Mouse (Mus musculus): ENCODE measurements around the gene Cst7. TPM values are rescaled to one million over a fixed set of nuclear protein-coding genes. Genes with fewer than 3 reads are reported as not detected.
A peak's percentile ranks its signal among the peaks of the same experiment; 100 is the strongest.

Gene Cst7
- polyA plus RNA-seq, 1 experiment, result 0.04 TPM

- Histone ChIP-seq H3K4me1 (ENCODE audit: control insufficient read depth) (no peaks in the 10 kb centered on the region), H3K9me3 (ENCODE audit: control insufficient read depth, low read length) (no peaks in the 10 kb centered on the region), H3K4me3 (replicated peaks) (no peak overlapping the region), H3K36me3 (ENCODE audit: control insufficient read depth) (peaks cover 79% of the 10 kb centered on the region), H3K27me3 (ENCODE audit: control insufficient read depth) (no peaks in the 10 kb centered on the region)
- TF ChIP-seq GATA1 (IDR thresholded peaks at IDR 0.05; ENCODE audit: low read length) (no peak), TAL1 (IDR thresholded peaks at IDR 0.05; ENCODE audit: low read length) (no peak)
Measured at GRCm38 (mm10) chr2:150589076-150589475, 18.9 kb downstream of the Cst7 start.

- H3K36me3 ChIP-seq (ENCODE audit: control insufficient read depth), result peaks cover 65% of the 10 kb centered on the region
- no peaks in the 10 kb centered on the region for H3K9me3 ChIP-seq (ENCODE audit: control insufficient read depth, low read length)
- no peaks in the 10 kb centered on the region for H3K4me1 ChIP-seq (ENCODE audit: control insufficient read depth)
- no peak overlapping the region for H3K4me3 ChIP-seq (replicated peaks)
- no peaks in the 10 kb centered on the region for H3K27me3 ChIP-seq (ENCODE audit: control insufficient read depth)
- TF ChIP-seq GATA1 (IDR thresholded peaks at IDR 0.05; ENCODE audit: low read length), result no peak
- TF ChIP-seq TAL1 (IDR thresholded peaks at IDR 0.05; ENCODE audit: low read length), result no peak
Measured at GRCm38 (mm10) chr2:150595411-150596190, 25.4 kb downstream of the Cst7 start.

- Histone ChIP-seq H3K4me1 (ENCODE audit: control insufficient read depth) (no peaks in the 10 kb centered on the region), H3K36me3 (ENCODE audit: control insufficient read depth) (peaks cover 44% of the 10 kb centered on the region)
- TF ChIP-seq GATA1 (IDR thresholded peaks at IDR 0.05; ENCODE audit: low read length) (no peak), TAL1 (IDR thresholded peaks at IDR 0.05; ENCODE audit: low read length) (no peak)
Measured at GRCm38 (mm10) chr2:150600263-150600662, 30.0 kb downstream of the Cst7 start.

GRCm38 (mm10) chr2:150602166-150602565 lies 32.0 kb downstream of the Cst7 start:
- Histone ChIP-seq H3K27me3 (ENCODE audit: control insufficient read depth) (no peaks in the 10 kb centered on the region), H3K36me3 (ENCODE audit: control insufficient read depth) (peaks cover 33% of the 10 kb centered on the region), H3K9me3 (ENCODE audit: control insufficient read depth, low read length) (no peaks in the 10 kb centered on the region), H3K4me3 (replicated peaks) (no peak overlapping the region), H3K4me1 (ENCODE audit: control insufficient read depth) (peaks cover 4% of the 10 kb centered on the region)
- TF ChIP-seq TAL1 (IDR thresholded peaks at IDR 0.05; ENCODE audit: low read length), result no peak

More at GRCm38 (mm10) chr2:150600263-150600662, 30.0 kb downstream of the Cst7 start:
- Histone ChIP-seq H3K9me3 (ENCODE audit: control insufficient read depth, low read length) (no peaks in the 10 kb centered on the region), H3K4me3 (replicated peaks) (no peak overlapping the region), H3K27me3 (ENCODE audit: control insufficient read depth) (no peaks in the 10 kb centered on the region)

- TF ChIP-seq GATA1 (IDR thresholded peaks at IDR 0.05; ENCODE audit: low read length), result no peak
- no peak for TF ChIP-seq TAL1 (IDR thresholded peaks at IDR 0.05; ENCODE audit: low read length)
Measured at GRCm38 (mm10) chr2:150604802-150605201, 34.6 kb downstream of the Cst7 start.

GRCm38 (mm10) chr2:150607086-150607485 lies 36.9 kb downstream of the Cst7 start:
- Histone ChIP-seq H3K9me3 (ENCODE audit: control insufficient read depth, low read length) (no peaks in the 10 kb centered on the region), H3K36me3 (ENCODE audit: control insufficient read depth) (peaks cover 16% of the 10 kb centered on the region), H3K4me3 (replicated peaks) (peak overlapping the region; percentile 82), H3K27me3 (ENCODE audit: control insufficient read depth) (no peaks in the 10 kb centered on the region), H3K4me1 (ENCODE audit: control insufficient read depth) (peaks cover 38% of the 10 kb centered on the region)
- no peak for TF ChIP-seq GATA1 (IDR thresholded peaks at IDR 0.05; ENCODE audit: low read length)
- TF ChIP-seq TAL1 (IDR thresholded peaks at IDR 0.05; ENCODE audit: low read length), result no peak

More at GRCm38 (mm10) chr2:150604802-150605201, 34.6 kb downstream of the Cst7 start:
- Histone ChIP-seq H3K4me3 (replicated peaks) (no peak overlapping the region), H3K9me3 (ENCODE audit: control insufficient read depth, low read length) (no peaks in the 10 kb centered on the region), H3K36me3 (ENCODE audit: control insufficient read depth) (peaks cover 22% of the 10 kb centered on the region), H3K4me1 (ENCODE audit: control insufficient read depth) (peaks cover 30% of the 10 kb centered on the region), H3K27me3 (ENCODE audit: control insufficient read depth) (no peaks in the 10 kb centered on the region)

- peak within 1 kb of the TSS; percentile 82 for H3K4me3 ChIP-seq (replicated peaks)
- no peaks in the 10 kb centered on the region for H3K27me3 ChIP-seq (ENCODE audit: control insufficient read depth)
- peaks cover 15% of the 10 kb centered on the region for H3K36me3 ChIP-seq (ENCODE audit: control insufficient read depth)
- no peak for TF ChIP-seq GATA1 (IDR thresholded peaks at IDR 0.05; ENCODE audit: low read length)
- TF ChIP-seq TAL1 (IDR thresholded peaks at IDR 0.05; ENCODE audit: low read length), result no peak
- H3K9me3 ChIP-seq (ENCODE audit: control insufficient read depth, low read length), result no peaks in the 10 kb centered on the region
- peaks cover 38% of the 10 kb centered on the region for H3K4me1 ChIP-seq (ENCODE audit: control insufficient read depth)
Measured at GRCm38 (mm10) chr2:150608087-150608799, 38.0 kb downstream of the Cst7 start, which contains the start of gene Apmap. Gene Apmap (minus strand): TSS chr2:150608567.

GRCm38 (mm10) chr2:150608872-150609560 lies 38.8 kb downstream of the Cst7 start:
- Histone ChIP-seq H3K9me3 (ENCODE audit: control insufficient read depth, low read length) (no peaks in the 10 kb centered on the region), H3K36me3 (ENCODE audit: control insufficient read depth) (peaks cover 10% of the 10 kb centered on the region), H3K4me1 (ENCODE audit: control insufficient read depth) (peaks cover 38% of the 10 kb centered on the region), H3K4me3 (replicated peaks) (peak overlapping the region; percentile 82), H3K27me3 (ENCODE audit: control insufficient read depth) (no peaks in the 10 kb centered on the region)
- TF ChIP-seq TAL1 (IDR thresholded peaks at IDR 0.05; ENCODE audit: low read length) (no peak), GATA1 (IDR thresholded peaks at IDR 0.05; ENCODE audit: low read length) (no peak)

- TF ChIP-seq GATA1 (IDR thresholded peaks at IDR 0.05; ENCODE audit: low read length) (no peak), TAL1 (IDR thresholded peaks at IDR 0.05; ENCODE audit: low read length) (no peak)
- Histone ChIP-seq H3K4me3 (replicated peaks) (no peak overlapping the region), H3K27me3 (ENCODE audit: control insufficient read depth) (no peaks in the 10 kb centered on the region), H3K36me3 (ENCODE audit: control insufficient read depth) (peaks cover 2% of the 10 kb centered on the region; the same call in 1 of the 2 replicates), H3K4me1 (ENCODE audit: control insufficient read depth) (peaks cover 38% of the 10 kb centered on the region), H3K9me3 (ENCODE audit: control insufficient read depth, low read length) (no peaks in the 10 kb centered on the region)
Measured at GRCm38 (mm10) chr2:150610097-150610496, 39.9 kb downstream of the Cst7 start.

Data from erythroblast, embryonic 14.5 days (primary cell).